Mouse (Mus musculus) left cerebral cortex, adult 11 months (tissue): ENCODE data around the gene Pear1.
A peak's percentile ranks its signal among the peaks of the same experiment; 100 is the strongest.
"Not testable (repeated sequence)": the region's sequence is repeated elsewhere in the genome, so short reads cannot be mapped to it uniquely, and the experiment has no call there.

Experiments used
- DNase-seq: peaks from one replicate; pipeline ENCODE4 v3.0.0; 2022; ENCODE audit warnings: low spot score

The Pear1 gene

GRCm38 (mm10) chr3:87824206-87824605 is at the start of gene Pear1:
Gene Pear1 (minus strand): TSS chr3:87824306.
- DNase-seq, result not testable (repeated sequence)

GRCm38 (mm10) chr3:87864111-87864510 is 40.0 kb upstream of the Pear1 start:
- DNase-seq, result not testable (repeated sequence)

GRCm38 (mm10) chr3:87859813-87860212 is 35.7 kb upstream of the Pear1 start:
- DNase-seq, result peak; percentile 61

GRCm38 (mm10) chr3:87857666-87858065 is 33.6 kb upstream of the Pear1 start:
- DNase-seq, result no peak

GRCm38 (mm10) chr3:87855936-87856335 is 31.8 kb upstream of the Pear1 start:
- no peak for DNase-seq

- DNase-seq, result no peak
These were observed 30.9 kb upstream of the Pear1 start for GRCm38 (mm10) chr3:87854795-87855568.

- no peak for DNase-seq
These were observed 25.0 kb upstream of the Pear1 start for GRCm38 (mm10) chr3:87849117-87849516.

- DNase-seq, result no peak
These were observed 23.6 kb upstream of the Pear1 start for GRCm38 (mm10) chr3:87847680-87848079.

- DNase-seq, result no peak
These were observed 22.6 kb upstream of the Pear1 start, which contains the start of gene Sh2d2a for GRCm38 (mm10) chr3:87846650-87847110. Gene Sh2d2a (plus strand): TSS chr3:87846755.

- no peak for DNase-seq
These were observed 22.1 kb upstream of the Pear1 start for GRCm38 (mm10) chr3:87846186-87846585.

GRCm38 (mm10) chr3:87844981-87845380 is 20.9 kb upstream of the Pear1 start:
- no peak for DNase-seq

- DNase-seq, result no peak
These were observed 16.8 kb upstream of the Pear1 start for GRCm38 (mm10) chr3:87840858-87841257.

- DNase-seq, result peak; percentile 30
These were observed 14.5 kb upstream of the Pear1 start for GRCm38 (mm10) chr3:87838622-87839021.

- DNase-seq, result no peak
These were observed 9.4 kb upstream of the Pear1 start for GRCm38 (mm10) chr3:87833482-87833881.

GRCm38 (mm10) chr3:87832109-87832859 is 8.2 kb upstream of the Pear1 start:
- DNase-seq, result no peak

- DNase-seq, result no peak
These were observed 4.9 kb upstream of the Pear1 start for GRCm38 (mm10) chr3:87829025-87829424.

GRCm38 (mm10) chr3:87828435-87828834 is 4.3 kb upstream of the Pear1 start:
- no peak for DNase-seq

GRCm38 (mm10) chr3:87818226-87818625 is 5.9 kb downstream of the Pear1 start:
- no peak for DNase-seq

- peak; percentile 26 for DNase-seq
These were observed 7.4 kb downstream of the Pear1 start for GRCm38 (mm10) chr3:87816646-87817093.

GRCm38 (mm10) chr3:87816166-87816565 is 7.9 kb downstream of the Pear1 start:
- no peak for DNase-seq

GRCm38 (mm10) chr3:87812873-87813272 is 11.2 kb downstream of the Pear1 start:
- no peak for DNase-seq

- DNase-seq, result no peak
These were observed 11.7 kb downstream of the Pear1 start for GRCm38 (mm10) chr3:87812413-87812812.

- DNase-seq, result no peak
These were observed 12.8 kb downstream of the Pear1 start for GRCm38 (mm10) chr3:87811297-87811696.
